Mouse (Mus musculus) activated CD4-positive, CD25-positive, alpha-beta regulatory T cell, adult 4 months (primary cell): Measurements from ENCODE around the gene Ly6c2. TPM values are rescaled to one million over a fixed set of nuclear protein-coding genes. Genes with fewer than 3 reads are reported as not detected.
A peak's percentile ranks its signal among the peaks of the same experiment; 100 is the strongest.
"Not testable (repeated sequence)": the region's sequence is repeated elsewhere in the genome, so short reads cannot be mapped to it uniquely, and the experiment has no call there.

Experiments used
- ATAC-seq: one replicate; pipeline ENCODE4 v1.8.0; 2017
- polyA plus RNA-seq, 2 experiments: library from polyadenylated mRNA; unstranded; fragments of 100-300 nt; shearing (Covaris generic); gene quantifications; one replicate each; pipeline ENCODE4 v1.2.1; 2017

The Ly6c2 gene
- polyA plus RNA-seq: 10 to 100 TPM; 27.7 to 29.1 TPM

GRCm38 (mm10) chr15:75111861-75112630 lies at the start of gene Ly6c2:
Ly6c2 (minus strand) TSS chr15:75111970.
- not testable (repeated sequence) for ATAC-seq

DNA sequence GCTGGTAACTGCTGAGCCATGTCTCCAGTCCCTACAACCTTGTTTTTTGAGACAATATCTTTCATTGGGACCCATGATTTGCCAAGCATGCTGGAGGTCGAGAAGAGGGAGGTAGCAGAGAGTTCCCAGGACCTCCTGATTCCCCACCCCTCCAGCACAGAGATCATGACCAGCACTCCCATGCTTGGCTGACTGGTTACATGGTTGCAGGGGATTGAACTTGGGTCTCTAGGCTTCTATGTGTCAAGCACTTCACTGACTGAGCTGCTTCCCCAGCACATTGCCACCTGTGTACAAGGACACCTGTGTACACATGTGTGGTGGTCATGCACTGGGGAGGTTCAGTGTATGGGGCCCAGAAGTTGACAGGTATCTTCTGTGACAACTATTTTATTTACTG lies 45.9 kb upstream of the Ly6c2 start:
- ATAC-seq: no peak

GRCm38 (mm10) chr15:75154940-75155339 lies 43.2 kb upstream of the Ly6c2 start, which contains the start of gene Ly6g:
Ly6g (plus strand) TSS chr15:75155240.
- no peak for ATAC-seq

GRCm38 (mm10) chr15:75153087-75153486 lies 41.3 kb upstream of the Ly6c2 start:
- no peak for ATAC-seq

DNA sequence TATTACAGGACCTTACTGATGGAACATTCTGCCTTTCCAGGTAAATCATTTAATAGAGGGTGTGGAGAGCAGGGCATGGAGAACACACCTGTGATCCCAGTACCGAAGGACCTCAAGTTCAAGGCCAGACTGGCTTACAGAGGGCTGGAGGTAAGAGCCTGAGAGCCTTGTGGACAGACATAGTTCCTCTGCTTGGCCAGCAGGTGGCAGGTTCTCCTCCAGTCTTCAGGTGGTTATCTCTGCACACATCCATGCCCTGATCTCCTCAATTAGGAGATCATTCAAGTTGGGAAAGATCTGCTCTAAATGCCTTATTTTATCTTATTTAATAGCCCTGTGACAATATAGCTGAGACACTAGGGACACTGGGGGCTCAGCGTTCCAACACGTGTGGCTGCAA lies 32.0 kb upstream of the Ly6c2 start:
- no peak for ATAC-seq

- not testable (repeated sequence) for ATAC-seq
Observed at GRCm38 (mm10) chr15:75141812-75142360, 30.1 kb upstream of the Ly6c2 start.

GRCm38 (mm10) chr15:75137739-75138138 lies 26.0 kb upstream of the Ly6c2 start:
- ATAC-seq: not testable (repeated sequence)

DNA sequence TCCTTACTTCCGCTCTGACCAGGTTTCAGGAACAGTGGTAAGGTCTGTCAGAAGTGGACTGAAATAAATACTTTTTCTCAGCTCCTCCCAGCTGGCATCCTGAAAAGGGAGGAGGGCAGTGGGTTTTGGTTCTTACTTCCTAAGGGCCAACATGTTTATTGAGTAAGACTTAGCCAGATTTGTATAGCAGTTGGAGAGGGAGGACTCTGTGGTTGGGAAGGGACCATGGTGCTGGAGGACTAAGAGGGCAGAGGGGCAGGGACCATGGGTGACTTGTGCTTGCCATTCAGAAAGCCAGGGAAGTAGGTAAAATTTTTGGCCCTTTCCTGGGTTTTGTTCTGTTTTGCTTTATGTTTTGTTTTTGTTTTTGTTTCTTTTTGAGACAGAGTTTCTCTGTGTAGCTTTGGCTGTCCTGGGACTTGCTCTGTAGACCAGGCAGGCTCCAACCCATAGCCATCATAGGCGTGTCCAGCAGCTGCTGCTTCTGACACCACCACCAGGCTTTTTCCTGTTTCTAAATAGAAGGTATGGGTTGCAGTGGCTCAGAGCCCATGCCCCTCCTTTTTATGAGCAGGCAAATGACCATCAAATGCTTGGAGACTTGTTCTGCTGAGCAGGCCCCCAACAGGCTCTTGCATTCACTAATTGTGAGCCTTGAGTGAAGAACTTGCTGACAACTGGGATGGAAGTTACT lies 23.5 kb upstream of the Ly6c2 start:
- ATAC-seq: not testable (repeated sequence)

GRCm38 (mm10) chr15:75132346-75132745 lies 20.6 kb upstream of the Ly6c2 start:
- not testable (repeated sequence) for ATAC-seq

GRCm38 (mm10) chr15:75120066-75120465 lies 8.3 kb upstream of the Ly6c2 start:
- ATAC-seq: no peak

GRCm38 (mm10) chr15:75118742-75119141 lies 7.0 kb upstream of the Ly6c2 start:
- not testable (repeated sequence) for ATAC-seq

- peak; percentile 79 for ATAC-seq
Observed at GRCm38 (mm10) chr15:75117481-75117880, 5.7 kb upstream of the Ly6c2 start.

- ATAC-seq: peak; percentile 85
Observed at GRCm38 (mm10) chr15:75116525-75116924, 4.8 kb upstream of the Ly6c2 start.

- ATAC-seq: not testable (repeated sequence)
Observed at GRCm38 (mm10) chr15:75110424-75110823, 1.3 kb downstream of the Ly6c2 start.

GRCm38 (mm10) chr15:75099261-75099660 lies 12.5 kb downstream of the Ly6c2 start:
- no peak for ATAC-seq

GRCm38 (mm10) chr15:75088041-75088440 lies 23.7 kb downstream of the Ly6c2 start:
- ATAC-seq: not testable (repeated sequence)

DNA sequence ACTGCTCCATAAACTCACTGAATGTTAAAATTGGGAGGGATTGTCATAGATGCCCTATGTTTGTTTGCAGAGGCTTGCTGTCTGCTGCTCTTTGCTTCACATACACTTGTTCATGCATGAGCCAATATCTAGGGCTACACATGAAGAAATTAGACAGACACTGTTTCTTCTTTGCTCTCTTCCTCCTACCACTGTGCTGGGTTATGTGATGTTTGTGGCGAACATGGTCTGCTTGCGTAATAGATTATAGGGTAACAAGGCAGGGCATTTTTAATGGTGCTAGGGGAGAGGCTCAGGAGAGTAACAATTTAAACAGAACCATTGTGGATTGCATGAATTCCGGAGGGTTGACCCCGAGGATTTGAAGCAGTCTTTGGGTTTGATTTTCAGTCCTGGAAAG lies 41.8 kb downstream of the Ly6c2 start:
- no peak for ATAC-seq

DNA sequence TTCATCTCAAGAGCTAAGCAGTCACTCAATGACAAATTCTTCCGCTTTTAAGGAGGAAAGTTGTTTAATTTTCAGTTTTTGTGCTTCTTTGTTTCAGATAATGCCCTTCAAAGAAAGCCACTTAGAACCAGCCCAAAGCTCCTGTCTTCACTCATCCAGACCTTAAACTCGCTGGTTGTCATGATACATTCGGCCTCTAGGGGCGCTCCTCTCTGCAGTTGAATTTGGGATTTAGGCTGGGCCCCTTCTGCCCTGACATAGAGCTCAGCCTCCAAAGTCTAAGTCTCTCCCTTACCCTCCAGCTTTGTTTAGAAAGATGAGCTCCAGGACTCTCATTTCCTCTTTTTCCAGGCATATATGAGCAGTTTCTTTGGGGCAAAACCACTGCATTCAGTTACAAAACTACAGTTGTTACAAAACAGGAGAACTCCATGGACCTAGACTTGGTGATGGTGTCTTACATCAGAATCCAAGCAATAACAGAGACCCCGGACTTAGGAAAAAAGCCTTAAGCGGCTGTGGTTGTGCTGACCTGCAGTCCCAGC lies 49.7 kb downstream of the Ly6c2 start:
- not testable (repeated sequence) for ATAC-seq

DNA sequence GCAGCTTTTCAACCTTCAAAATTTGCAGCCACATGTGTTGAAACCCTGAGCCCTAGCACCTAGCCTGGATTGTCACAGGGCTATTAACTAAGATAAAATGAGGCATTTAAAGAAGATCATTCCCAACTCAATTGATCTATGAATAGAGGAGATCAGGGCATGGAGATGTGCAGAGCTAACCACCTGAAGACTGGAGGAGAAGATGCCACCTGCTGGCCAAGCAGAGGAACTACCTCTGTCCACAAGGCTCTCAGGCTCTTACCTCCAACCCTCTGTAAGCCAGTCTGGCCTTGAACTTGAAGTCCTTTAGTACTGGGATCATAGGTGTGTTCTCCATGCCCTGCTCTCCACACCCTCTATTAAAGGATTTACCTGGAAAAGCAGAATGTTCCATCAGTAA lies 51.3 kb downstream of the Ly6c2 start:
- ATAC-seq: peak; percentile 54
